Comparison of ENCODE assay signal across 17 mouse cellular contexts in the genomic region with DNA sequence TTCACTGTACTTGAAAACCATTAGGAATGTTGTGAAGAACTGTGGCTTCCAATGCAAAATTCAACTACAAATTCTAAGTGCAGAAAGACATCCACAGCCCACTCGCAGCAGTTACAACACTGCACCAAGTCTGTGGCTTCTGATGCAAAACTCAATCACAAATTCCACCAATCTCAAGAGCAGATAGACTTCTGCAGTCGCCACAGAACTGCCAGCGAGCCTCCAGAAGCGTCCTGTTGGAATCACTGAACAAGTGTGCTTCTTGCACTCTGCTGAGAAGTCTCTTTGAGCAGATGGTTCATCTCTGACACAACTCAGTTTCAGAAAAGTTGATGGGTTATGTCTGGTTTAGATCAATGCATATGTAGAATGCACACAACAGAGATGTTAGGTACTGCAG. TPM values are rescaled to one million over a fixed set of nuclear protein-coding genes. Genes with fewer than 3 reads are reported as not detected.
"Had no signal": no experiment of that assay in that cellular context is flagged by ENCODE, and none has a peak within 500 bp of the region (broad histone marks: within the 10 kb centered on the region; RNA-seq: fewer than 3 reads in every experiment).

No protein-coding gene starts in this region.

- H3K27ac ChIP-seq: liver, embryonic 14.5 days; midbrain, embryonic 10.5 days; midbrain, embryonic 12.5 days; neural tube, embryonic 13.5 days; neural tube, embryonic 15.5 days; stomach, embryonic 15.5 days; stomach, postnatal 0 days had no signal

- H3K4me1 ChIP-seq: midbrain, embryonic 12.5 days; neural tube, embryonic 13.5 days; neural tube, embryonic 15.5 days had no signal

- H3K4me3 ChIP-seq: midbrain, embryonic 10.5 days; midbrain, embryonic 12.5 days; myocyte; neural tube, embryonic 13.5 days; neural tube, embryonic 15.5 days; stomach, embryonic 15.5 days had no signal

- H3K9me3 ChIP-seq: midbrain, embryonic 10.5 days; midbrain, embryonic 12.5 days; neural tube, embryonic 13.5 days; neural tube, embryonic 15.5 days; stomach, embryonic 15.5 days had no signal

- ATAC-seq: lung, postnatal 0 days; midbrain, embryonic 16.5 days had no signal

- H3K9ac ChIP-seq: liver, embryonic 14.5 days; midbrain, embryonic 12.5 days; neural tube, embryonic 13.5 days; neural tube, embryonic 15.5 days; stomach, embryonic 15.5 days had no signal

- H3K27me3 ChIP-seq: midbrain, embryonic 12.5 days; neural tube, embryonic 13.5 days; neural tube, embryonic 15.5 days; stomach, embryonic 15.5 days had no signal

- DNase-seq: lung, adult 2 months; midbrain, embryonic 14.5 days; right cerebral cortex, postnatal 14 days; thymus, adult 2 months; thymus, postnatal 25 days; thymus, postnatal 4 days had no signal

- H3K4me2 ChIP-seq: midbrain, embryonic 12.5 days; neural tube, embryonic 13.5 days; neural tube, embryonic 15.5 days; stomach, embryonic 15.5 days had no signal

RNA-seq across cellular contexts. Expression of a gene that starts 15.9 kb away (rescaled TPM):
- total RNA-seq: megakaryocyte-erythroid progenitor cell, adult 5-6 weeks had no signal
